Mouse (Mus musculus) splenic B cell, adult 2 months (primary cell): ENCODE measurements around the gene Spon1.

Experiments
- DNase-seq: peaks from one replicate; pipeline ENCODE4 v3.0.0-alpha.2; 2011; ENCODE audit warnings: low read depth, low spot score
- H3K27me3 ChIP-seq: 2 replicates; pipeline ENCODE4 v1.6.1; 2012; ENCODE audit warnings: mild to moderate bottlenecking, low read length, moderate library complexity, mixed read lengths; ENCODE audit not compliant: control insufficient read depth, poor library complexity, insufficient read depth, severe bottlenecking
- H3K36me3 ChIP-seq: 2 replicates; pipeline ENCODE4 v1.6.1; 2012; ENCODE audit warnings: mild to moderate bottlenecking, low read length, moderate library complexity, mixed read lengths; ENCODE audit not compliant: control insufficient read depth, poor library complexity, insufficient read depth, severe bottlenecking

The Spon1 gene

DNA sequence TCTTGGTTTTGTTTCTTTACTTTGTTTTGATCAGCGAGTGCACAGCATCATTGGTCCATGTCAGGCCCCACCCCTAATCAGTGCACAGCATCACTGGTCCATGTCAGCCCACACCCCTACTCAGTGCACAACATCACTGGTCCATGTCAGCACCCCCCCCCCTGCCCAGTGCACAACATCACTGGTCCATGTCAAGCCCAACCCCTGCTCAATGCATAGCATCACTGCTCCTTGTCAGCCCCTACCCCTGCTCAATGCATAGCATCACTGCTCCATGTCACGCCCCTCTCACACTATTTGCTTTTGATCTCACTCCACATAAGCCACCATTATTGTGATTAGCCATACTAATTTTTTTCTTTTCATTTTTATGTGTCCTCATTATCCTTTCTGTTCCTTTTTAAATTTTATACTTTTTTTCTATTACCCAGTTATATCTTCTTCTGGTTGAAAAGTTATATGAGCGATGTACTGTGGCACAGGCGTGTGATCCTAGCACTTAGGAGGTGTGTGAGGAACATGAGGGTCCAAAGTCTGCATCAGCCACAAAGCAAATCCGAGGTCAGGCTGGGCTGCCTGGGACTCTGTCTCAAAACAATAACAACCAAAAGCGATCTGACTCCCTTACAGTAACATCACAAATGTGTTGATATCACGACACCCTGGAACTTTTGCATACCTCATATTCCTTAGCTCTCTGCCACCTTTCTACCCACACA is 128.3 kb downstream of the Spon1 start:
- no peak for DNase-seq
- no peaks in the 10 kb centered on the region for H3K27me3 ChIP-seq
- no peaks in the 10 kb centered on the region for H3K36me3 ChIP-seq

DNA sequence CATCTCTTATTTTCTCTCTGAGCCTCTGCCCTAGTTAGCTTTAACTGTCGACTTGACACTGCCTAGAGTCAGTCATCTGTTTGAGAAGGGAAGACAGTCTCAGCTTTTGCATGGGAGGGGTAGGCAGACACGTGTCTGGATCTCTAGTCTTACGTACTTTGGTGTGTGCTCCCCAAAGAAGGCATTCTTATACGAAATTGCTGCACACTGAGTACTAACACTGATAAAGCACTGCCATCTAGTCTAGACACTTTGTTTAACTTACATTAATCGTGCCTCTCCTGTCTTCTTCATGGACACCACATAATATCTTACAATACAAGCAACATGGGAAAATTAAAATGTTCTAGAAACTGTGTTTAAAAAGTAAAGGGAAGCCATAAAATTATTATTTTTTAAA is 129.5 kb downstream of the Spon1 start:
- Histone ChIP-seq H3K27me3 (no peaks in the 10 kb centered on the region), H3K36me3 (no peaks in the 10 kb centered on the region)
- no peak for DNase-seq

DNA sequence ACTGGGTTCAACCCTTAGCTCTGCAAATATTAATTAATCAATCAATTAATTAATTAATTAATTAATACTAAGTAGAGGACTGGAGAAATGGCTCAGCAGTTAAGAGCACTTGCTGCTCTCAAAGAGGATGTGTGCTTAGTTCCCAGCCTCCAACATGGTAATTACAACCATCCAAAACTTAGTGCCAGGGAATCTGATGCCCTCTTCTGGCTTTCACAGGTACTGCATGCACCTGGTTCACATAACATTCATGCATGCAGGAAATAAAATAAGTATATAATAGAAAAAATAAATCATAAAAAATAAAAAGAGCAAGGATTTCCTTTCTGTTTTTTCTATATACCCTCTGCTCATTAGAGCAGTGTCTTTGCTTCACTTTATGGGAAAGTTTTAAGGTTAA is 132.6 kb downstream of the Spon1 start:
- no peaks in the 10 kb centered on the region for H3K27me3 ChIP-seq
- no peak for DNase-seq
- no peaks in the 10 kb centered on the region for H3K36me3 ChIP-seq

DNA sequence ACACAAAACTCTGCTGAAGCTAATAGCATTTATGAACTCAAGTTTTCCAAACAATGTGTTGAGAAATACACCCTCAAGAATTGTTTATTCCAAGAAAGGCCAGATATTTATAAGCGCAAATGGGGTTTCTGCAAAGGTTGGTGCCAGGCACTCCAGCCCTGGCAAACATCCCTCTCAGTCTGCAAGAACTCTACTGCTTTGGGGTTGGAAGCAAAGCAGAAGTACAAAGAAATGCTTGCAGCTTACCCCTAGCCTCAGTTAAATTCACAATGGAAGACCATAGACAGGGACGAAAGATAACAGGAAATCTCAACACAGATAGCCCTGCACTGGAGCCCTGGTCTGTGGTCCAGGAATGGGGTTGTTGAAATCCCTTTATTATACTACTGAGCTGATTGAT is 135.7 kb downstream of the Spon1 start:
- no peaks in the 10 kb centered on the region for H3K27me3 ChIP-seq
- no peaks in the 10 kb centered on the region for H3K36me3 ChIP-seq
- no peak for DNase-seq

DNA sequence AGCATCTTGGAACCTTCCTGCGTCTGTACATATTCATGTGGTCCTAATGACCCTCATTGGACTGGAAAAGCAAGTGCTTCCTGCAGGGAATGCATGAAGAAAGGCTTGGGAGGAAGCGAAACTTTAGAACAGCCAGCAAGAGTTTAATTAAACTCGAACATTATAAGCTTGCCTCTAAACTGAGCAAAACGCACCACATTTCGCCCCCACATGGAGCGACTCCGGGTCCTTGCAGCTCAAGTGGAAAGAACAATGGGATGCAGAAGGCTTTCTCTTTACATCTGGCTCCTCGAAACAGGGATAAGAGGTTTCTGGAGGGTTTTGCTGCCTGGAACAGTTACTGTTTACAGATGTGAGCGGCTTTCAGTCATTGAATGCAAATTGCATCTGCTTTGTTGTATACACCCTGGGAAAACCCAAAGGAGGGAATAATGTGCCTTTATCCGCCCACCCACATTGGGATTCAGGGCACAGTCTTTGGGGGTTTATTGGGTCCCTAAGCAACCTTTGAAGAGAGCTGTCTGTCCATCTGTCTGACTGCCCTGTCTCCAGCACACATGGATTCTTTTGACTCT is 136.2 kb downstream of the Spon1 start:
- DNase-seq, result no peak
- no peaks in the 10 kb centered on the region for H3K27me3 ChIP-seq
- no peaks in the 10 kb centered on the region for H3K36me3 ChIP-seq

DNA sequence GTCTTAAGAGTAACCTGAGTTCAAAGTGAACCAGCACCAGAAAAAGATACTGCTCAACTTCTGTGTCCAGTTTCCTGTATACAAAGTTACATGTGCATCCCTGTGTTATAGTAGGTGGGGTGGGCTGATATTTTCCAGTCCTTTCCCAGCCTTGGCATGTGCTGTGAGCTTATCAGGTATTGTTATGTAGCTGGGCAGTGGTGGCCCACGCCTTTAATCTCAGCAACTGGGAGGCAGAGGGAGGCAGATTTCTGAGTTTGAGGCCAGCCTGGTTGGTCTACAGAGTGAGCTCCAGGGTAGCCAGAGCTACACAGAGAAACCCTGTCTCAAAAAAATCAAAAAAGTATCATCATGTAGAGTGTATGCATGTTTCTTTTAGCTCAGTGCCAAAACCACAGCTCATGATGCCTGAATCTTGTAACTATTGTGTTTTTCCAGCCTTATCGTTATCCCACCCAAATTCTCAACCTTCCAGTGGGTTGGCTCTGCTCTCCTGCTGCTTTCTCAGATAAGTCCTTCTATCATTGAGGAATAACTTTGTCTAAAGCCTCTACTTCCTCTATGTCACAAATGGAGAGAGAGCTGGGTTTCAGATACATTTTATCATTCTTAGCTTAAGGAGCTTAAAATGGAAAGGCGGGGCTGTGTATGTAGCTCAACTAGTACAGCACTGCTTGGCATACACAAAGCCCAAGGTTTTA is 137.5 kb downstream of the Spon1 start:
- DNase-seq, result no peak
- H3K36me3 ChIP-seq, result no peaks in the 10 kb centered on the region
- H3K27me3 ChIP-seq, result no peaks in the 10 kb centered on the region

DNA sequence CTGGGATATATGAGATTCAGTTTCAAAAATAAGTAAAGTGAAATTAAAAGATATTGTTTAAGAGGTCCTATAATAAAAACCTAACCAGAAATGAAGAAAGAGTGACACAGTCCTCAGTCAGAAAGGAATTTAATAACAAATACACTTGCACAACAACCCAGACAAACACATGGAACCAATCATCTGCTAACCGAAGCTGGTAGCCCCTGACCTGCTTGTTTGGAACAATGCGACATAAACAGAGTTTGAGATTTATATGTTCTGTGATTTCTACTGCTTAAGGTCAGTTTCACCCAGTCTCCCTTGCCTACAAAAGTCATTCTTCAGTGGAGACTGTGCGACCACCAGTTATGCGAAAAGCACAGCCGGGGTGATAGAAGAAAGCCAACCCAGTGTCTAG is 138.1 kb downstream of the Spon1 start:
- Histone ChIP-seq H3K27me3 (no peaks in the 10 kb centered on the region), H3K36me3 (no peaks in the 10 kb centered on the region)
- DNase-seq, result no peak

DNA sequence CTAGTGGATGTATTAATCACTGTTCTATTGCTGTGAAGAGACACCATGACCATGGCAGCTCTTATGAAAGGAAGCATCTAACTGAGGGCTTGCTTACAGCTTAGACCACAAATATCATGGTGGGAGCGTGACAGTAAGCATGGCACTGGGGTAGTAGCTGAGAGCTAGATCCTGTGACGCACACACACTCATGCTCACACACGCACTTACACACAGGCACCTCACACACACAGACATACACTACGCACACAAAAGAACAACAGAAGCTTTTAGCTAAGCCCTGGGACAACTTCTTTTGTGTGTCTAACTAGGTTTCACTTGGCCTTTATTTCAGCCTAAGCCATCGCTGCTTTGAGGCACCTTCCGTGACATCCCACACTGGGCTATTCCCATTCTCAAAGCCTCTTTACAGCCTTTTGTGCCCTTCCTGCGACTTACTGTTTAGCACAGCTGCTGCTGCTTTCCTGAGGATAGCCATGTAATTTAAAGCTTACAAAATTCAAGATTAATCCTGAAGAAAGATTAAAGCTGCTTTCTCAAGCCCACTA is 138.6 kb downstream of the Spon1 start:
- no peaks in the 10 kb centered on the region for H3K27me3 ChIP-seq
- no peaks in the 10 kb centered on the region for H3K36me3 ChIP-seq
- DNase-seq, result no peak

DNA sequence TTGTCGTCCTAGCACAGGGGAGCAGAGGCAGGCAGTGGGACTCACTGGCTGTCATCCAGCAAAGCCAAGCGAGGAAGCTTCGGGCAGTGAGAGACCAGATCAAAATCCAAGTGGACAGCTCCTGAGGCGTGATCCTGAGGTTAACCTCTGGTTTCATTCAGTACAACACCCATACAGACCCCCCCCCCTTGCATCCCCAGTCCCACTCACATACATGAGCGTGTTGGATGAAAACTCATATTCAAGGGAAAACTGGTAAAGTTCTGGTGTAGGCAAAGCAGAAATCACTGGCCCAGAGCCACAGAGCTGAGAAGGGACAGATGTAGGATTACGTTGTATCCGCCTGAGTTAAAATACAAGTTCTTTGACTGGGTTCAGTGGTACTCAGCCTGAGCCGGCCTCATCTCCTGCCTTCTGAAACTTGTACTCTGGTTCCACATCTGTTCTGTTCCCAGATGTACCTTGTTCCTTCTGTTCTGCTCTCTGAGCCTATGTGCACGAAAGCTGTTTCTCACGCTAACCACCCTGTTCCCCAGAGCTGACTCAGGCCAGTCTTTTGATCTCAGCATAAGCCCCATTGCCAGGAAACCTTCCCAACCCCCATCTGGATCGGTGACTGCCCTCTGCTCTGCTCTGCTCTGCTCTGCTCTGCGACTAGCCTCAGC is 143.5 kb downstream of the Spon1 start:
- no peak for DNase-seq
- no peaks in the 10 kb centered on the region for H3K27me3 ChIP-seq
- H3K36me3 ChIP-seq, result no peaks in the 10 kb centered on the region

DNA sequence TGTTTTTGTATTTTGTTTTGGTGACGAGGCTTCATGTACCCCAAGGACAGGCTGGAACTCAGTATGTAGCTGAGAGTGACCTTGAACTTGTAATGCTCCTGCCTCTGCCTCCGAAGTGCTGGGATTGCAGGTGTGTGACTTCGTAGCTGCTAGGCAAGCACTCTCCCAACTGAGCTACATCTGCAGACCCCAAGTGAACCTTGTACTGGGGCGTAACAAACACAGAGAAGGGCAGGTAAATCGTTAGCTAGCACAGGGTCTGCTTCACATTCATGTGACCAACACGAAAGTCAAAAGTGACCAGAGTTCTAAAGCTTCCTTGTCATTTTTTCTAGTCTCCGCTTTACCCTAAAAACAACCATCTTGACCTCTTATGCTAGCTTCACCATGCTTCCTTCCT is 145.1 kb downstream of the Spon1 start:
- Histone ChIP-seq H3K27me3 (no peaks in the 10 kb centered on the region), H3K36me3 (no peaks in the 10 kb centered on the region)
- no peak for DNase-seq

DNA sequence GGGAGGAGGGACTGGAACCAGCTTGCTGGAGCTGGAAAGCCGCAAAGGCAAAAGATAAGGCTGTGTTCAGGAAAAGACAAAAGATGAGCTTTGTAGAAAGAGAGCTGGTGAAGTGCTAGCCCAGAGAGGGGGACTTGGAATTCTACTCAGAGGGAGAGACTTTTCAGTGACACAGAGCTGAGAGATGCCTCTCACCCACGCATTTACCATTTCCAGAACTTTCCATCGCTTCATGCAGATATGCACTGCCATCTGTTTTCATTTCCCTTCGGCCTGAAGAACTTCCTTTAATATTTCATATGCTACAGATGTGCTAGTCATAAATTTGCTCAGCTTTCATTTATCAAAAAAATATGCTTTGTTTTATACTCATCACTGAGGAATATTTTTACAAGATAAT is 150.1 kb downstream of the Spon1 start:
- no peaks in the 10 kb centered on the region for H3K27me3 ChIP-seq
- no peaks in the 10 kb centered on the region for H3K36me3 ChIP-seq
- no peak for DNase-seq

DNA sequence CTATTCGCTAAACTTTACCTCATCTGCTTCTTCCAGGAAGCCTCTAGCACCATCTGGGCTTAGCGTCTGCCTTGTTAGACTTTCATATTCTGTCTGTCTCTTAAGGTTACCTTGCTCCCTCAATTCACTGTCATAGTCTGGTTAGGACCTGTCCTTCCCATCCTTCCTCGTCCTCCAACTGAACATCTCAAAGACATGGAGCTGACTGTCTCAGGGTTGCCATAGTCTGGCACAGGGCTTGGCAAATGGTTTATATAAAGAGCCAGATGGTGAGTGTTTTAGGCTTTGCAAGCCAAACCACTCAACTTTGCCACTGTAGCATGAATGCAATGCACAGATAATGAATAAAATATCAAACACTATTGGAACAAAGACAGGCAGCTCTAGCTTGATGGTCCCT is 153.1 kb downstream of the Spon1 start:
- Histone ChIP-seq H3K36me3 (no peaks in the 10 kb centered on the region), H3K27me3 (no peaks in the 10 kb centered on the region)
- no peak for DNase-seq

DNA sequence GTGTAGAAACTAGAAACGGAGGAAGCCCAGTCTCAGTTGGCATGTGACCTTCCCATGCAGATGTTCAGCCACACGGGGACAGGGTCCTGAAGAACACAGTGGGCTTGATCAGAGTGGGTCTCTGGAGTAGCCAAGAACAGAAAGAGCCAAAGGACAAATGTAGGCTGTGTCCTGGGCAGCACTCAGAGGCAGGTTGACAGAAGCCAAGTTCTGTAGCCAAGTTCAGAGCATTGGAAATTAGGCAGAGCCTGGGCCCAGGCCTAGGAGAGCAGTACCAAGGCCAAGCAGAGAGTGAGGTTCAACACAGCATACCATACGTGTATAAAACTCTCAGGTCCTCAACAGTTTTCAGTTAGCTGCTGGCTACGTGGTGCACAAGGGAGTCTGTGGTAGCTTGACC is 153.7 kb downstream of the Spon1 start:
- no peaks in the 10 kb centered on the region for H3K27me3 ChIP-seq

DNA sequence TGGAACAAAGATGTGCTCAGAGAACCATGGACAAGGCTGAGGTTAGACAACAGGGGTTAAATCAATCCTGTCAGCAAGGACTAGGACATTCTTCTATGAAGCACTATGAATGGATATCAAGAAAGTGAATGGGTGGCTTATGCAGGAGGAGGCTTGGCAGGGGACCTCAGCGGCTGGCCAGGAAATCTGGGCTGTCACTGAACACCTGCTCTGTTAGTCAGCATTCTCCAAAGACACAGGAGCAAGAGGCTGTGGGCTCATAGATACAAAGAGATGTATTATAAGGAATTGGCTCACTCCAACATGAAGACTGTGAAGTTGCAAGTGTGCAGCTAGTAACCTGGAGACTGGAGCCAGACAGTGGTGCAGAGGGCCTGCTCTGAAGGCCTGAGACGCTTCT is 154.3 kb downstream of the Spon1 start:
- H3K36me3 ChIP-seq, result no peaks in the 10 kb centered on the region
- DNase-seq, result no peak
- no peaks in the 10 kb centered on the region for H3K27me3 ChIP-seq

More for the DNA sequence above, 153.7 kb downstream of the Spon1 start:
- H3K36me3 ChIP-seq, result no peaks in the 10 kb centered on the region
- DNase-seq, result no peak

DNA sequence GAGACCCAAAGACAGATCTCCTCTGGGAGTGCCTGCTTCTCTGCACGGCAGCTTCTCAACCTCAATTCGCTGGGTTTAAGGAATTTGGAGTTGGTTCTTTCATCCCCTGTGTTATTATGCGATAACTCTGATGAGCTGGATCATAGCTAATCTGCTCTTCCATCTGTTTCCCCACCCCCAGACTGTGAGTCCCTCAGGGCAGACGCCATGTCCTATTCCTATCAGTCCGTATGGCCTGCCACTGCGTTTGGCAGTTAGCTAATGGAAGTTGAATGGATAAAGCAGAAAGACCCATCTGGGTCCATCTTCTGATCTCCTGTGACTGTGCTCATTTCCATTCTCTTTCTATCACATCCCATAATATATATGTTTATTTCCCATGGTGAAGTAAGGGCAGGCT is 158.8 kb downstream of the Spon1 start:
- Histone ChIP-seq H3K27me3 (no peaks in the 10 kb centered on the region), H3K36me3 (no peaks in the 10 kb centered on the region)
- no peak for DNase-seq
